In the genomic region with DNA sequence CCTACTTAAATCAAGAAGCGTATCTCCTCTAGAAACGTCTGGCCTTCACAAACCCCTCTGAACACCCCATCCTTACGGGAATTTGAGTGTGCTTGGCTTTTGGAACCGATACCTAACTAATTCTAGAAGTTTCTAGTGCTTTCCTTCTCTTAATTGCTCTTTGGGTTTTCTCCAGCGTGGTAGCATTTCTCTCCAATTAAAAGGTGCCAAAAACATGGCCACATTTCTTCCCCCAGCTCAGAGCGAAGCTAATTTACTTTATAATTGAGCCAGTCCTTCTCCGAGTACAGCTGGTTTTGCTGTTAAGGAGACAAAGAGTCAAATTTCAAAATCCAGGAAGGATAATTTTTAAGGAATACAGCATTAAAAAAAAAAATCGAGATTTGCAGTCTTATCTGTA, we compare ENCODE assay signal across 30 mouse cellular contexts. TPM values are rescaled to one million over a fixed set of nuclear protein-coding genes. Genes with fewer than 3 reads are reported as not detected.
DNase-seq lines count a peak whose midpoint lies in the region; ATAC-seq and TF ChIP-seq lines count a peak whose summit lies in the region.
"Had no signal": no experiment of that assay in that cellular context is flagged by ENCODE, and none has a peak within 500 bp of the region (broad histone marks: within the 10 kb centered on the region; RNA-seq: fewer than 3 reads in every experiment).

No protein-coding gene starts in this region.

- no peaks in the 10 kb centered on the region for H3K36me3 ChIP-seq in hindbrain, embryonic 15.5 days
- no peaks in the 10 kb centered on the region for H3K36me3 ChIP-seq in hindbrain, embryonic 16.5 days (ENCODE audit: control insufficient read depth, insufficient read depth, low read length)
- no peaks in the 10 kb centered on the region for H3K36me3 ChIP-seq in forebrain, embryonic 15.5 days
- no peaks in the 10 kb centered on the region for H3K36me3 ChIP-seq in midbrain, postnatal 0 days (ENCODE audit: insufficient read depth, low read length)
- H3K36me3 ChIP-seq: heart, embryonic 15.5 days; hindbrain, embryonic 13.5 days; intestine, embryonic 15.5 days; limb, embryonic 10.5 days; limb, embryonic 15.5 days; liver, embryonic 13.5 days; midbrain, embryonic 15.5 days; neural tube, embryonic 12.5 days; stomach, embryonic 15.5 days had no signal

- peak overlapping the region; percentile 45 for H3K4me2 ChIP-seq in hindbrain, embryonic 15.5 days
- H3K4me2 ChIP-seq in hindbrain, embryonic 16.5 days (ENCODE audit: low read length), result no peak overlapping the region
- no peak overlapping the region for H3K4me2 ChIP-seq in forebrain, embryonic 15.5 days (replicated peaks)
- no peak overlapping the region; the same call in 1 of the 2 replicates for H3K4me2 ChIP-seq in midbrain, postnatal 0 days (ENCODE audit: low read depth, low read length, poor library complexity, severe bottlenecking)
- H3K4me2 ChIP-seq: heart, embryonic 15.5 days; limb, embryonic 15.5 days; liver, embryonic 13.5 days; stomach, embryonic 15.5 days had no signal

- WGBS in hindbrain, embryonic 15.5 days, result 59% methylated on average over 8 of the region's 8 CpGs
- 54% methylated on average over 8 of the region's 8 CpGs for WGBS in hindbrain, embryonic 16.5 days
- WGBS in forebrain, embryonic 15.5 days, result 30% methylated on average over 8 of the region's 8 CpGs
- WGBS in midbrain, postnatal 0 days, result 56% methylated on average over 8 of the region's 8 CpGs

- H3K27ac ChIP-seq in hindbrain, embryonic 15.5 days (replicated peaks), result no peak overlapping the region
- no peak overlapping the region for H3K27ac ChIP-seq in hindbrain, embryonic 16.5 days (ENCODE audit: low read depth, low read length)
- H3K27ac ChIP-seq in forebrain, embryonic 15.5 days (replicated peaks), result peak overlapping the region; percentile 74
- H3K27ac ChIP-seq in midbrain, postnatal 0 days (ENCODE audit: low read depth, low read length), result no peak overlapping the region
- H3K27ac ChIP-seq: heart, embryonic 15.5 days; hindbrain, embryonic 13.5 days; intestine, embryonic 15.5 days; limb, embryonic 15.5 days; liver, embryonic 13.5 days; macrophage; neural tube, embryonic 12.5 days; stomach, embryonic 15.5 days had no signal

- TF ChIP-seq CTCF in brain, embryonic 14.5 days (IDR thresholded peaks at IDR 0.05; ENCODE audit: borderline replicate concordance, extremely low read depth, insufficient read depth, insufficient read length), result no peak
- TF ChIP-seq CTCF in midbrain, postnatal 0 days (IDR thresholded peaks at IDR 0.05), result no peak

- no peaks in the 10 kb centered on the region for H3K9me3 ChIP-seq in hindbrain, embryonic 15.5 days
- H3K9me3 ChIP-seq in hindbrain, embryonic 16.5 days (ENCODE audit: control insufficient read depth, low read length), result no peaks in the 10 kb centered on the region
- H3K9me3 ChIP-seq in forebrain, embryonic 15.5 days, result no peaks in the 10 kb centered on the region
- H3K9me3 ChIP-seq in midbrain, postnatal 0 days (ENCODE audit: low read length), result no peaks in the 10 kb centered on the region
- H3K9me3 ChIP-seq: heart, embryonic 15.5 days; hindbrain, embryonic 13.5 days; intestine, embryonic 15.5 days; limb, embryonic 10.5 days; limb, embryonic 15.5 days; liver, embryonic 13.5 days; midbrain, embryonic 15.5 days; neural tube, embryonic 12.5 days; stomach, embryonic 15.5 days had no signal

- H3K4me3 ChIP-seq in hindbrain, embryonic 15.5 days, result no peak overlapping the region
- H3K4me3 ChIP-seq in hindbrain, embryonic 16.5 days (ENCODE audit: low read length), result no peak overlapping the region
- no peak overlapping the region for H3K4me3 ChIP-seq in forebrain, embryonic 15.5 days
- H3K4me3 ChIP-seq in midbrain, postnatal 0 days (ENCODE audit: low read depth, low read length), result no peak overlapping the region
- H3K4me3 ChIP-seq: heart, embryonic 15.5 days; intestine, embryonic 15.5 days; limb, embryonic 15.5 days; liver, embryonic 13.5 days; myocyte; neural tube, embryonic 12.5 days; stomach, embryonic 15.5 days had no signal

- no peak for ATAC-seq in hindbrain, embryonic 15.5 days (ENCODE audit: low FRiP score, low read depth)
- ATAC-seq in hindbrain, embryonic 16.5 days, result no peak
- ATAC-seq in forebrain, embryonic 15.5 days (replicated peaks), result peak; percentile 41; the same call in 1 of the 2 replicates
- no peak for ATAC-seq in midbrain, postnatal 0 days (ENCODE audit: low FRiP score)
- ATAC-seq: activated CD4-positive, CD25-positive, alpha-beta regulatory T cell, adult 4 months; intestine, embryonic 15.5 days had no signal

- TF ChIP-seq POLR2A in brain, embryonic 14.5 days (IDR thresholded peaks at IDR 0.05; ENCODE audit: borderline replicate concordance, extremely low read depth, insufficient read depth, insufficient read length, poor library complexity, severe bottlenecking), result no peak

- no peaks in the 10 kb centered on the region for H3K27me3 ChIP-seq in hindbrain, embryonic 15.5 days
- no peaks in the 10 kb centered on the region for H3K27me3 ChIP-seq in hindbrain, embryonic 16.5 days (replicated peaks; ENCODE audit: control insufficient read depth, insufficient read depth, low read length)
- H3K27me3 ChIP-seq in forebrain, embryonic 15.5 days, result no peaks in the 10 kb centered on the region
- H3K27me3 ChIP-seq in midbrain, postnatal 0 days (ENCODE audit: insufficient read depth, low read length), result no peaks in the 10 kb centered on the region
- H3K27me3 ChIP-seq: heart, embryonic 15.5 days; hindbrain, embryonic 13.5 days; intestine, embryonic 15.5 days; limb, embryonic 15.5 days; liver, embryonic 13.5 days; midbrain, embryonic 15.5 days; neural tube, embryonic 12.5 days; stomach, embryonic 15.5 days had no signal

- no peaks in the 10 kb centered on the region for H3K4me1 ChIP-seq in hindbrain, embryonic 15.5 days (replicated peaks)
- peaks cover 3% of the 10 kb centered on the region; the same call in 1 of the 2 replicates for H3K4me1 ChIP-seq in hindbrain, embryonic 16.5 days (ENCODE audit: control insufficient read depth, insufficient read depth, low read depth, low read length)
- peaks cover 15% of the 10 kb centered on the region for H3K4me1 ChIP-seq in forebrain, embryonic 15.5 days
- H3K4me1 ChIP-seq in midbrain, postnatal 0 days (ENCODE audit: insufficient read depth, low read length), result 0 out of 2 replicates have a peak, but pooled peaks cover 3% of the 10 kb centered on the region
- H3K4me1 ChIP-seq: intestine, embryonic 15.5 days; liver, embryonic 13.5 days; neural tube, embryonic 12.5 days; stomach, embryonic 15.5 days had no signal

- peak; percentile 45 for DNase-seq in Muller cell, postnatal 12 days (ENCODE audit: inconsistent ontology term)
- peak; percentile 88 for DNase-seq in brain, embryonic 14.5 days (ENCODE audit: low read depth)
- DNase-seq in cerebellum, postnatal 14 days, result no peak
- no peak for DNase-seq in midbrain, postnatal 0 days (ENCODE audit: low spot score)
- DNase-seq: adrenal gland, adult 2 months; adrenal gland, postnatal 36 days; B cell, adult 2 months; cerebellum, adult 2 months; cerebellum, postnatal 25 days; gastrocnemius, postnatal 10 days; kidney, adult 2 months; kidney, postnatal 36 days; liver, embryonic 13.5 days; lung, adult 2 months; lung, postnatal 10 days; right cerebral cortex, postnatal 25 days had no signal

- no peak overlapping the region for H3K9ac ChIP-seq in hindbrain, embryonic 15.5 days
- no peak overlapping the region for H3K9ac ChIP-seq in hindbrain, embryonic 16.5 days (ENCODE audit: low read depth, low read length)
- H3K9ac ChIP-seq in forebrain, embryonic 15.5 days (replicated peaks), result no peak overlapping the region
- H3K9ac ChIP-seq in midbrain, postnatal 0 days (replicated peaks; ENCODE audit: low read length, poor library complexity, severe bottlenecking), result no peak overlapping the region
- H3K9ac ChIP-seq: heart, embryonic 15.5 days; hindbrain, embryonic 13.5 days; intestine, embryonic 15.5 days; limb, embryonic 15.5 days; liver, embryonic 13.5 days; midbrain, embryonic 15.5 days; neural tube, embryonic 12.5 days; stomach, embryonic 15.5 days had no signal

RNA-seq across cellular contexts. Expression of a gene that starts 23.5 kb away (rescaled TPM):
- polyA plus RNA-seq in hindbrain, embryonic 15.5 days (2015; fragmentation: Nextera tagmentation; extraction: Ambion mirVana), result 8.1 and 8.2 TPM in 2 replicates
- polyA plus RNA-seq in hindbrain, embryonic 16.5 days (2015; fragmentation: Nextera tagmentation; extraction: Ambion mirVana), result 6.2 and 8.0 TPM in 2 replicates
- polyA plus RNA-seq in brain, embryonic 14.5 days (2012; rRNA removed), result 9.2 and 10.0 TPM in 2 replicates
- polyA plus RNA-seq in forebrain, embryonic 15.5 days (2015; fragmentation: Nextera tagmentation; extraction: Ambion mirVana), result 7.5 and 8.6 TPM in 2 replicates
- total RNA-seq in midbrain, postnatal 0 days (2014; rRNA removed), result 9.9 and 10.9 TPM in 2 replicates
- polyA plus RNA-seq in midbrain, postnatal 0 days (2015; fragmentation: Nextera tagmentation; extraction: Ambion mirVana), result 6.1 and 7.0 TPM in 2 replicates

RNA-seq across cellular contexts. Expression of a gene that starts 32.0 kb away (rescaled TPM):
- 30.4 and 37.3 TPM in 2 replicates for polyA plus RNA-seq in hindbrain, embryonic 15.5 days (2015; fragmentation: Nextera tagmentation; extraction: Ambion mirVana)
- 30.5 and 34.1 TPM in 2 replicates for polyA plus RNA-seq in hindbrain, embryonic 16.5 days (2015; fragmentation: Nextera tagmentation; extraction: Ambion mirVana)
- polyA plus RNA-seq in brain, embryonic 14.5 days (2012; rRNA removed), result 26.8 and 27.2 TPM in 2 replicates
- 47.8 and 50.8 TPM in 2 replicates for polyA plus RNA-seq in forebrain, embryonic 15.5 days (2015; fragmentation: Nextera tagmentation; extraction: Ambion mirVana)
- total RNA-seq in midbrain, postnatal 0 days (2014; rRNA removed), result 6.0 and 10.2 TPM in 2 replicates
- polyA plus RNA-seq in midbrain, postnatal 0 days (2015; fragmentation: Nextera tagmentation; extraction: Ambion mirVana), result 22.2 and 25.5 TPM in 2 replicates
- polyA plus RNA-seq: macrophage, myocyte had no signal

Comparison
In these comparisons a context has a peak if more than half of its experiments do, and no peak if none do; other contexts are left out.
1. DNase-seq: peak in Muller cell, postnatal 12 days (single experiment) and brain, embryonic 14.5 days (single experiment); none in cerebellum, postnatal 14 days (0 of 2) and midbrain, postnatal 0 days (single experiment).